Mouse (Mus musculus) megakaryocyte, adult 5-6 weeks (primary cell): ENCODE results near the gene Gm20441. TPM values are rescaled to one million over a fixed set of nuclear protein-coding genes. Genes with fewer than 3 reads are reported as not detected.

Experiments used
- ATAC-seq: 2 replicates; pipeline ENCODE4 v1.8.0; 2016; ENCODE audit warnings: mild to moderate bottlenecking, inconsistent platforms; ENCODE audit not compliant: poor library complexity, severe bottlenecking
- total RNA-seq, 2 experiments: library from RNA; stranded (forward) in 1 of 2; stranded (reverse) in 1 of 2; fragments of 153-499, 151-499 nt in 1 of 2; fragments of 221-1000, 200-1000 nt in 1 of 2; gene quantifications; 2 replicates each; pipeline versions ENCODE4 v1.2.3 to v1.2.4; 2015 to 2017

The Gm20441 gene
- total RNA-seq (2015) (not detected in 2 replicates), total RNA-seq (2017) (not detected in 2 replicates)

GRCm38 (mm10) chr10:75780769-75781578, at the start of gene Gm20441, which contains the start of gene Gstt3:
TSS of gene Gm20441 (minus strand) at chr10:75780954.
TSS of gene Gstt3 (minus strand) at chr10:75781414.
- peak; percentile 78 for ATAC-seq

GRCm38 (mm10) chr10:75830275-75830670, 49.5 kb upstream of the Gm20441 start:
- ATAC-seq, result no peak

- no peak for ATAC-seq
These were observed 48.9 kb upstream of the Gm20441 start for GRCm38 (mm10) chr10:75829529-75830274.

- peak; percentile 41; the same call in 1 of the 2 replicates for ATAC-seq
These were observed 47.8 kb upstream of the Gm20441 start for GRCm38 (mm10) chr10:75828500-75828931.

GRCm38 (mm10) chr10:75827668-75828360, 47.1 kb upstream of the Gm20441 start:
- ATAC-seq, result no peak

GRCm38 (mm10) chr10:75824530-75824929, 43.8 kb upstream of the Gm20441 start:
- ATAC-seq, result no peak

- no peak for ATAC-seq
These were observed 43.0 kb upstream of the Gm20441 start for GRCm38 (mm10) chr10:75823782-75824181.

- ATAC-seq, result no peak
These were observed 41.7 kb upstream of the Gm20441 start, which contains the start of gene Gstt4 for GRCm38 (mm10) chr10:75822443-75822842. TSS of gene Gstt4 (minus strand) at chr10:75822543.

- no peak for ATAC-seq
These were observed 39.1 kb upstream of the Gm20441 start for GRCm38 (mm10) chr10:75819882-75820281.

GRCm38 (mm10) chr10:75818641-75819040, 37.9 kb upstream of the Gm20441 start:
- no peak for ATAC-seq

GRCm38 (mm10) chr10:75804217-75804616, 23.5 kb upstream of the Gm20441 start:
- ATAC-seq, result no peak

GRCm38 (mm10) chr10:75798176-75798696, 17.5 kb upstream of the Gm20441 start, which contains the start of gene Gstt1:
TSS of gene Gstt1 (minus strand) at chr10:75798584.
- ATAC-seq, result peak; percentile 51

- peak; percentile 81 for ATAC-seq
These were observed 16.9 kb upstream of the Gm20441 start for GRCm38 (mm10) chr10:75797619-75798175.

- no peak for ATAC-seq
These were observed 16.2 kb upstream of the Gm20441 start for GRCm38 (mm10) chr10:75796731-75797516.

- no peak for ATAC-seq
These were observed 14.1 kb upstream of the Gm20441 start for GRCm38 (mm10) chr10:75794880-75795279.

GRCm38 (mm10) chr10:75790773-75791172, 10.0 kb upstream of the Gm20441 start:
- 0 out of 2 replicates have a peak, but pooled peaks have one; percentile 35 for ATAC-seq

GRCm38 (mm10) chr10:75789841-75790240, 9.1 kb upstream of the Gm20441 start:
- no peak for ATAC-seq

GRCm38 (mm10) chr10:75789081-75789735, 8.5 kb upstream of the Gm20441 start:
- ATAC-seq, result no peak

- ATAC-seq, result no peak
These were observed 7.5 kb upstream of the Gm20441 start for GRCm38 (mm10) chr10:75788277-75788676.
